Mouse (Mus musculus): ENCODE measurements around the gene Smgc.
A peak's percentile ranks its signal among the peaks of the same experiment; 100 is the strongest.
"Not testable (repeated sequence)": the region's sequence is repeated elsewhere in the genome, so short reads cannot be mapped to it uniquely, and the experiment has no call there.

The Smgc gene

DNA sequence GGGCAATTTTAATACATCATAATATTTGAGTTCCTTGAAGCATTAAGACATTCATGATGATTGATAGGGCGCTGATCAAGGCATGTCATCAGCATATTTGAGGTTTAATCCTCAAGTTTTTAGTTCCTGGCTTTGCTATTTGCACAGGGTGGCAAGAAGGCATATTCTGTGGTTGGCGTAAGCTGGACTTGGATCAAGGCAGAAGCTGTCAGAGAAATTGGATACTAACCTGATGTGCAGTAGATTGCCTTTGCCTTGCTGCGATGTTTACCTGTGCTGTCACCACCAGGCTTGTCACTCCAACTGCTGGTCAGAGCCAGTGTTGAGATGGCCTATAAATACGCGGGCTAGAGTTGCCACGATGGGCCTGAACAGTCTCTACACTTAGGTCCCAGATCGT lies at the start of gene Smgc:
TSS of gene Smgc (plus strand) at position 301 of the 400 bp plus-strand sequence.
- DNase-seq: no peak

GRCm38 (mm10) chr15:91788338-91788737 lies 49.7 kb upstream of the Smgc start:
- DNase-seq: no peak

- DNase-seq: no peak
These were observed 31.6 kb upstream of the Smgc start for GRCm38 (mm10) chr15:91806463-91806862.

- DNase-seq: no peak
These were observed 2.7 kb upstream of the Smgc start for GRCm38 (mm10) chr15:91835319-91835718.

- not testable (repeated sequence) for DNase-seq
These were observed 26.1 kb downstream of the Smgc start for GRCm38 (mm10) chr15:91864130-91864529.

DNA sequence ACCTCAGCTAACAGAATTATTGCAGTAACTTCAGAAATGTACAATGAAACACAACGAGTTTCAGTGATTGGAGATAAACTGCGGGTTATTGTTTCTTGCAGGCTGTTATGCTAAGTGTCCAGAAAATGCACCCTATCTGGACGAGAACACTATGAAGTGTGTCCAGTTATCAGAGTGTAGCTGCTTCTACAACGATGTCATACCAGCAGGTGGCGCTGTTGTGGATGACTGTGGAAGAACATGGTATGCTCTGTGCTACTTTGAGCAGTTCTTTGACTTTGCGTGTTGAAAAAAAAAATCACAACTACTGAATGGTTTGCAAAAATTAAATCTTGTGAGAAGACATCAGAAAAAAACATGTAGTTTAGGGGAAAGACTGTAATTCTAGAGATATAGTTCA lies 62.2 kb downstream of the Smgc start:
- peak; percentile 9 for DNase-seq

DNA sequence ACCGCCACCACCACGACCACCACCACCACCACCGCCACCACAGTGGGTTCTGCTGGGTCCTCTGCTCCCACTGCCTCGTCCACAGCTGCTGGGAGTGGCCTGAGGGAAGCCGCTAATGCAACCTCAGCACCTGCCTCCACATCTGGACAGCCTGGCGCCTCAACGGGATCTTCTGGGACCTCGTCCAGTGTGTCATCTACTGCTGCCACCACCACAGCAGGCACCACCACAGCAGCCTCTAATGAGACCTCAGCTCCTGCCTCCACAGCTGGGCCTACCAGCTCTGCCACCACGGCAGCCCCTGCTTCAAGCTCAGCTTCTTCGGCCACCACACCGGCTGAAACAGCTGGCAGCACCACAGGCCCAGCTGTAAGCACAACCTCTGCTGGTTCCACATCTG lies 69.0 kb downstream of the Smgc start:
- DNase-seq: peak; percentile 13

All from kidney, adult 9 months (tissue).